Mouse (Mus musculus): ENCODE measurements around the gene Eif2s1.
"Not testable (repeated sequence)": the region's sequence is repeated elsewhere in the genome, so short reads cannot be mapped to it uniquely, and the experiment has no call there.

Eif2s1 gene

GRCm38 (mm10) chr12:78914458-78914857 lies 52.8 kb downstream of the Eif2s1 start:
- DNase-seq (ENCODE audit: low spot score in 2 of 2), result no peak

DNA sequence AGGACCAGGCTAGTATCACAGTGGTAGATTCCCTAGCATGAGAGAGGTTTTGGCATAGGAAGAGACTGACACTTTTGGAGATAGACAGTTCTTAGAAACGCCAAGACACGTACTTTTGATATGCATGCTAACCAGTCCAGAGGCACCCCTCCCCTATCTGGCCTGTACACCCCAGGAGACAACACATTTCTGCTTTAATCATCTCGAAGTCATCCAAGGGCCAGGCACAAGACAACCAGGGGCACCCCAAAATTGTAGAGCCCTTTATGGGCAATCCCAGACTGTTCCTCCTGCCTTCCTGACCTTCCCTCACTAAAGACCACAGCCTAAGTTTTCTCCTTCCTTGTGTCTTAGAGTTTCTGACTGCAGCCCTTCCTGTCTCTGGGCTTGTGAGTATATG lies 53.9 kb downstream of the Eif2s1 start:
- no peak for DNase-seq (ENCODE audit: low spot score in 2 of 2)

GRCm38 (mm10) chr12:78916278-78916677 lies 54.7 kb downstream of the Eif2s1 start:
- DNase-seq (ENCODE audit: low spot score in 2 of 2), result no peak

DNA sequence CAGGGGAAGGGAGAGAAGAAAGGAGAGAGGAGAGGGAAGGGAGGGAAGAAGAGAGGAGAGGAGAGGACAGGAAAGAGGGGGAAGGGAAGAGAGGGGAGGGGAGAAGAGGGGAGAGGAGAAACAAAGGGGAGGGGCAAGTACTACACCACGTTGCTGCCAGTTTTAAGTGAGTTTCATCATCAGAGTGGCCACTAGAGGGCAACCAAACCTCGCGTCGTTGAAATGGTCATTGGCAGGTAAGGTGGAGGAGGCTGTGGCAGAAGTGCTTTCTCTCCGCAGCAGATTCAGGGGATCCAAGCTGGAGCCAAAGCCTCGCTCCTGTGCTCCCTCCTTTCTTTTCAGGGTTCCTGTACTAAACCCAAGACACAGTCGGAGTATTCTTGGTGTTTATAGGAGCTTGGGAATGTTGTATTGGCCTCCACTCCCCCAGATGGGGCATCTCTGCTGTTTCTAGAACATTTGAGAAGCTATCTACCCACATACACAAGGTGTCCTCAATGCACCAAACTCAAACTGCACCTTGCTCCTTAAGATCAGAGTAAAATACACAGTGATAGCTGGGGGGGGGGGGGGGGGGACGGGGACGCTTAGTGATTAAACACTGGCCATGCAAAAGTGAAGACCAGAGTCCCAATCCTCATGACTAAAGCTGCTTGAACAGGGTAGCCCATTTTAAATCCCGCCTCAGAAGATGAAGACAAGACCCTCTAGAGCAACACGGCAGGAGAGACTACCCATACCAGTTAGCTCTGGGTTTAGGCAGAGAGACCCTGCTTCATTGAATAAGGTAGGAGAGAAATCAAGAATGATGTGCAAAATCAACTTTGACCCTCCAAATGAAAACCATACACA lies 56.8 kb downstream of the Eif2s1 start:
- peak; percentile 42 to 89 for DNase-seq (ENCODE audit: low spot score in 2 of 2)

GRCm38 (mm10) chr12:78919079-78919712 lies 57.6 kb downstream of the Eif2s1 start:
- DNase-seq (ENCODE audit: low spot score in 2 of 2), result peak; percentile 52 to 83

DNA sequence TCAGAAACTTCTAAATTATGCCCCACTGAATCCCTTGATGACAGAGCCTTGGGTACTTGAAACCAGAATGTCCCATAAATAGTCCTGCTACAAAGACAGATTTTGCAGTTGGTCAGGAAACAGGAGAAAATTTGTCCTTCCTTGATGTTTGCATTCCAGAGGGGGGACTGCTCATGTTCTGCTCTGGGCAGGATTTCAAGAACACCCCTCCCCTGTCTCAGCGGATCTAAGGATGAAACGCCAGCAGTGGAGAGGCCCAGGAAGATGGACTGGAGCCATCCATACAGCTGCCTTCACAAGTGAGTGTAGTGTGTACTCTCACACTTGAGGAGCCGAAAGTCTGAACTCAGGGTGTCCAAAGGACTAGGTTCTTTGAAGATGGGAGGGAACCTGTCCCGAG lies 59.8 kb downstream of the Eif2s1 start:
- DNase-seq (ENCODE audit: low spot score in 2 of 2), result no peak

- DNase-seq (ENCODE audit: low spot score in 2 of 2), result no peak
Observed at GRCm38 (mm10) chr12:78922058-78922457, 60.4 kb downstream of the Eif2s1 start.

GRCm38 (mm10) chr12:78922977-78923376 lies 61.4 kb downstream of the Eif2s1 start:
- DNase-seq (ENCODE audit: low spot score in 2 of 2), result not testable (repeated sequence)

- peak in 1 of 2 experiments; percentile 30 for DNase-seq (ENCODE audit: low spot score in 2 of 2)
Observed at GRCm38 (mm10) chr12:78923539-78924189, 62.0 kb downstream of the Eif2s1 start.

DNA sequence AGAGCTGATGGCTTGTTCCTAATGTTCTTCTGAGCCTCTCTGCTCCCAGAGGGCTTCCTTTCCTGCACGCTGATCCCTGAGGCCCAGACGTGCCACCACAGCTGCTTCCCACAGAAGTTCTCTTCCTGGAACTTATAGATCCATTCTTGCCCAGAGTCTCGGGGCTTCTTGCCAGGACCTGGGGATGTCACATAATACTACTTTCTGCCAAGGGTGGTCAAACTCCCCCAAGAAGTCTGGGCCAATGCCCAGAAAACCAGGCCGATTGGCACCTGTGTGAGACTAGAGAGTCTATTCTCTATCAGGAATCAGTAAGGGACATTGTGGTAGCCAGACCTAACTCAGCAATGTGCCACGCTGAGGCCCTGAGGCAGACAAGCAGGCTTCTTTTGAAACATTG lies 65.7 kb downstream of the Eif2s1 start:
- DNase-seq (ENCODE audit: low spot score in 2 of 2), result no peak

DNA sequence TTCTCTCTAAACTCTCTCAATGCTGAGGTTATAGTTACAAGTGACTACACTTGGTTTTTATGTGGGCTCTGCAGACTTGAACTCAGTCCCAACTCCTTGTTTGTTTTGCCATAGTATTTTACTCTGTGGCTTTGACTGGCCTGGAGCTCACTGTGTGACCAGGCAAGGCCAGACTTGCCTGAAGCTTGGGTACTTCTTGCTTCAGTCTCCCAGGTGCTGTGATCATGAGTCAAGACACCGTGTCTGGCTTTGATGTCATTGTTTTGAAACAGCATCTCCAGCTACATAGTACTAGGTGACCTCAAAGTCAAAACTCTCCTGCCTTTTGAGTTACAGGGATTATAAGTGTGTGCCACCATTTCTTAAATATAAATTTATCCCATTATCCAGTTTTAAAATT lies 68.3 kb downstream of the Eif2s1 start:
- DNase-seq (ENCODE audit: low spot score in 2 of 2), result no peak

- no peak for DNase-seq (ENCODE audit: low spot score in 2 of 2)
Observed at GRCm38 (mm10) chr12:78936494-78936893, 74.9 kb downstream of the Eif2s1 start.

Data from left cerebral cortex, adult 9 months (tissue).